Mouse (Mus musculus) heart, postnatal 0 days (tissue): ENCODE results near the gene Gnas. TPM values are rescaled to one million over a fixed set of nuclear protein-coding genes. Genes with fewer than 3 reads are reported as not detected.
A peak's percentile ranks its signal among the peaks of the same experiment; 100 is the strongest.

Experiments used
- ATAC-seq: fragments of 200-750 bp; cut with Nextera tagmentation; 2 replicates; pipeline ENCODE4 v1.8.0; 2017; ENCODE audit warnings: low read depth, moderate number of reproducible peaks, moderate library complexity; ENCODE audit not compliant: insufficient read depth
- DNase-seq: peaks from one replicate; pipeline ENCODE4 v3.0.0-alpha.2; 2016; ENCODE audit warnings: low spot score
- H3K27ac ChIP-seq: fragments of 300-500 bp; sonication (generic); 2 replicates; pipeline ENCODE4 v1.5.1; 2014; ENCODE audit warnings: low read depth, mild to moderate bottlenecking
- H3K27me3 ChIP-seq: fragments of 300-500 bp; sonication (generic); 2 replicates; pipeline ENCODE4 v1.6.1; 2014; ENCODE audit warnings: low read length, mixed read lengths; ENCODE audit not compliant: control insufficient read depth, insufficient read depth
- H3K36me3 ChIP-seq: fragments of 300-500 bp; sonication (generic); replicated peaks from 2 replicates; pipeline ENCODE4 v1.6.1; 2014; ENCODE audit warnings: low read length, mixed read lengths; ENCODE audit not compliant: control insufficient read depth, insufficient read depth
- H3K4me1 ChIP-seq: fragments of 300-500 bp; sonication (generic); 2 replicates; pipeline ENCODE4 v1.6.1; 2014; ENCODE audit warnings: antibody characterized with exemption; ENCODE audit not compliant: control insufficient read depth, insufficient read depth
- H3K4me2 ChIP-seq: fragments of 300-500 bp; sonication (generic); 2 replicates; pipeline ENCODE4 v1.6.1; 2014; ENCODE audit warnings: low read depth, mild to moderate bottlenecking, low read length, moderate library complexity
- H3K4me3 ChIP-seq: fragments of 300-500 bp; sonication (generic); 2 replicates; pipeline ENCODE4 v1.5.1; 2014; ENCODE audit warnings: low read depth, low read length
- H3K9ac ChIP-seq: fragments of 300-500 bp; sonication (generic); replicated peaks from 2 replicates; pipeline ENCODE4 v1.6.1; 2014; ENCODE audit warnings: low read depth, low read length, mixed read lengths
- H3K9me3 ChIP-seq: fragments of 300-500 bp; sonication (generic); replicated peaks from 2 replicates; pipeline ENCODE4 v1.6.1; 2016; ENCODE audit warnings: low read length; ENCODE audit not compliant: control insufficient read depth
- CTCF ChIP-seq: IDR thresholded peaks from 2 replicates; pipeline ENCODE4 v1.5.1; 2016; ENCODE audit warnings: antibody characterized with exemption, control low read depth, low read depth
- EP300 ChIP-seq: IDR thresholded peaks from 2 replicates; pipeline ENCODE4 v1.6.1; 2016; ENCODE audit warnings: antibody characterized with exemption, low read depth
- WGBS: fragments of 180-500 bp; shearing (Covaris S2); extraction: QIAGEN DNeasy Blood & Tissue Kit; methylation state at CpG from one replicate; pipeline ENCODE4 v1.1.7; 2014; 5-methylcytosine and 5-hydroxymethylcytosine counted together
- polyA plus RNA-seq: library from polyadenylated mRNA; unstranded; fragments of >200 nt; fragmentation: Nextera tagmentation; extraction: Ambion mirVana; gene quantifications from 2 replicates; pipeline ENCODE4 v1.2.1, GENCODE M21; 2015
- total RNA-seq: library from RNA; depleted of rRNA; stranded (reverse); fragments of >200 nt; gene quantifications from 2 replicates; pipeline ENCODE4 v1.2.3, GENCODE M21; 2014; ENCODE audit warnings: low replicate concordance

Gnas gene
- total and polyA plus RNA-seq, 2 experiments from 2014 or later = 1,131 to 1,263 TPM

DNA sequence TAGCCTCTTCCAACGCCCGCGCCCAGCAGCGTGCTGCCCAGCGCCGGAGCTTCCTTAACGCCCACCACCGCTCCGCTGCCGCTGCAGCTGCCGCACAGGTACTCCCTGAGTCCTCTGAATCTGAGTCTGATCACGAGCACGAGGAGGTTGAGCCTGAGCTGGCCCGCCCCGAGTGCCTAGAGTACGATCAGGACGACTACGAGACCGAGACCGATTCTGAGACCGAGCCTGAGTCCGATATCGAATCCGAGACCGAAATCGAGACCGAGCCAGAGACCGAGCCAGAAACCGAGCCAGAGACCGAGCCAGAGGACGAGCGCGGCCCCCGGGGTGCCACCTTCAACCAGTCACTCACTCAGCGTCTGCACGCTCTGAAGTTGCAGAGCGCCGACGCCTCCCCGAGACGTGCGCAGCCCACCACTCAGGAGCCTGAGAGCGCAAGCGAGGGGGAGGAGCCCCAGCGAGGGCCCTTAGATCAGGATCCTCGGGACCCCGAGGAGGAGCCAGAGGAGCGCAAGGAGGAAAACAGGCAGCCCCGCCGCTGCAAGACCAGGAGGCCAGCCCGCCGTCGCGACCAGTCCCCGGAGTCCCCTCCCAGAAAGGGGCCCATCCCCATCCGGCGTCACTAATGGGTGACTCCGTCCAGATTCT is 812 bp downstream of the Gnas start:
- DNase-seq (no peak), ATAC-seq (no peak)
- H3K9me3 ChIP-seq = peaks cover 4% of the 10 kb centered on the region; the same call in 1 of the 2 replicates
- H3K4me3 ChIP-seq = peak overlapping the region; percentile 29
- H3K27ac ChIP-seq = no peak overlapping the region
- no peak overlapping the region for H3K9ac ChIP-seq
- H3K36me3 ChIP-seq = peaks cover 43% of the 10 kb centered on the region
- 37% methylated on average over 57 of the region's 58 CpGs for WGBS
- H3K4me1 ChIP-seq = no peaks in the 10 kb centered on the region
- peak overlapping the region; percentile 34 for H3K4me2 ChIP-seq
- H3K27me3 ChIP-seq = peaks cover 53% of the 10 kb centered on the region
- TF ChIP-seq EP300 = no peak

DNA sequence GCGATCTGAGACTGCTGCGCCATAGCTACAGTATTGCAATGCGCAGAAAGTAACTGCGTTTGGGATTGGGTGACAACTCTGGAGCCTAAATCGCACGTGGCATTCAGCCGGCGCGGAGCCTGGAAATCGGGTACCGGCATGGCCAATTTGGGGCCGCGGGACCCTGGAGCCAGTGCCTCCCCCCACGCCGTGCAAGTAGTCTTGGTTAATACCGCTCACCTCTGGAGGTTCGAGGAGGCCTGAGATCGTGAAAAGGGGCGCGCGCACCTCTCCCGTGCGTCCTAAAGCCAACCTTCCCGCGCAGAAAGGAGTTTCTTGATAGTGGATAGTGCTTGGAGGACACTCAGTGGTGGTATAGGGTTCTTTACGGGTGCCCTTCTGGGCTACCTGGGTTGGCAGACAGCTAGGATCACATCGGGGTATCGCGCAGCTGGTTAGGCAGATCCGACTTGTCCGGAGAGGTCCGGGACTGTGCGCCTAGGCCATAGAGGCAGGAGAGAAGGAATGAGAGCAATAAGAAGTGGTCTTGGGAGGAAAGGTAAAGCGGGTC is 1.9 kb downstream of the Gnas start:
- 46% methylated on average over 34 of the region's 34 CpGs for WGBS
- Histone ChIP-seq H3K36me3 (peaks cover 37% of the 10 kb centered on the region), H3K9me3 (peaks cover 4% of the 10 kb centered on the region; the same call in 1 of the 2 replicates), H3K4me2 (no peak overlapping the region), H3K27ac (no peak overlapping the region), H3K9ac (no peak overlapping the region), H3K4me3 (0 out of 2 replicates have a peak overlapping the region, but pooled peaks have one; percentile 29), H3K27me3 (peaks cover 50% of the 10 kb centered on the region), H3K4me1 (no peaks in the 10 kb centered on the region)
- no peak for TF ChIP-seq EP300
- TF ChIP-seq CTCF = no peak
- no peak for DNase-seq
- no peak for ATAC-seq

DNA sequence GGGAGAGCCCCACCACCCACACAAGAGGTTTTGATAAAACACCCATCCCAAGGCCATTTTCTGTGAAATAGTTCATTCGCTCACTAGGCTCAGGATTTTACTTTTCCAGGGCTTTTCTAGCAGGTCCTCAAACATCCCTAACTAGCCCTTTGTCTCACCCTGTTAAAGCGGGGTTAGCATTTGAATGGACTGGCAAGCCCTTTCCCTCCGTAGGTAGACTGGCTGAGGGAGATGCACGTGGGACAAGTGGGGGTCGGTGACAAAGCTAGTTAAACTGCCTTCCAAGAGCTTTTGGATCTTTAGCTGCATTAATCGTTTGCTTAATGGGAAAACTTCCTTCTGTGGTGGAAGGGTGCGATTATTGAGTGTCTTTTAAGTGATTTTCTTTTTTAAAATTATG is 3.8 kb downstream of the Gnas start:
- no peak overlapping the region for H3K27ac ChIP-seq
- DNase-seq (no peak), ATAC-seq (no peak)
- WGBS = 45% methylated on average over 7 of the region's 7 CpGs
- H3K9me3 ChIP-seq = peaks cover 4% of the 10 kb centered on the region; the same call in 1 of the 2 replicates
- H3K36me3 ChIP-seq = peaks cover 35% of the 10 kb centered on the region
- H3K4me3 ChIP-seq = no peak overlapping the region
- H3K4me1 ChIP-seq = peaks cover 11% of the 10 kb centered on the region; the same call in 1 of the 2 replicates
- no peak overlapping the region for H3K9ac ChIP-seq
- no peak overlapping the region for H3K4me2 ChIP-seq
- peaks cover 50% of the 10 kb centered on the region for H3K27me3 ChIP-seq
- TF ChIP-seq CTCF (no peak), EP300 (no peak)

DNA sequence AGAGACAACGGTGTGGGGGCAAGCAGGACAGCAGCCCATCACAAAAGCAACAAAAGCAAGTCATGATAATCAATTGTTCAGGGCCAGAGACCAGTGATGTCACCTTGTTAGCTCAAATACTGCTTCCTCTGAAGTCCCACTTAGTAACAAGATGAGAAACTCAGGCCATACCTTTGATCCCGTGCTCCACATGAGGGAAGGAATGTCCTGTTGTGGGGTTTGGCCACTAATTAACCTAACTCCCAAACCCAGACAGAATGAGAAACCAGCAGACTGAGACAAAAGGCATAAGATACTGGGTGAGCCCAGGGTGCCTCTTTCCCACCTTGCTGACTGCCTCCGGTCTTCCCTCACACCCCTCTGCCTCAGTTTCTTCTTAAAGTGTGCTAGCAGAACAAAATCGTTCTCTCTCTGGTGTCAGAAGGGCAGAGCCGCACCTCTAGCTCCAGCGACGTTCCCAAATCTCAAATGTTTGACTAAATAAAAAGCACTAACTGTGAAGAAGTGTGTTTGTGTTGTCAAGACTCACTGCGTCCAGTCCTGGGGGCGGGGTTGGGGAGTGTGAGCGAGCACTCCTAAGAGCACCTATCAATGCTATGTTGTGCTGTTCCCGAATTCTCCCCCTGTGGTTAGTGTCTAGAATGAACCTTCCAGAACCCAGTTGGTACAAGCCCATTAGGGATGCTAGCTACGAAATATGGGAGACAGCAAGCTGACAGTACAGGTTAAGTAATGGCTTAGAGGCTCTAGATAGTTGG is 4.7 kb downstream of the Gnas start:
- WGBS = 49% methylated on average over 12 of the region's 12 CpGs
- DNase-seq = no peak
- H3K4me2 ChIP-seq = no peak overlapping the region
- H3K4me3 ChIP-seq = no peak overlapping the region
- peaks cover 29% of the 10 kb centered on the region for H3K36me3 ChIP-seq
- no peak overlapping the region for H3K27ac ChIP-seq
- H3K9ac ChIP-seq = no peak overlapping the region
- no peak for TF ChIP-seq EP300
- peaks cover 4% of the 10 kb centered on the region; the same call in 1 of the 2 replicates for H3K9me3 ChIP-seq
- H3K4me1 ChIP-seq = peaks cover 11% of the 10 kb centered on the region; the same call in 1 of the 2 replicates
- peaks cover 50% of the 10 kb centered on the region for H3K27me3 ChIP-seq
- ATAC-seq = no peak

DNA sequence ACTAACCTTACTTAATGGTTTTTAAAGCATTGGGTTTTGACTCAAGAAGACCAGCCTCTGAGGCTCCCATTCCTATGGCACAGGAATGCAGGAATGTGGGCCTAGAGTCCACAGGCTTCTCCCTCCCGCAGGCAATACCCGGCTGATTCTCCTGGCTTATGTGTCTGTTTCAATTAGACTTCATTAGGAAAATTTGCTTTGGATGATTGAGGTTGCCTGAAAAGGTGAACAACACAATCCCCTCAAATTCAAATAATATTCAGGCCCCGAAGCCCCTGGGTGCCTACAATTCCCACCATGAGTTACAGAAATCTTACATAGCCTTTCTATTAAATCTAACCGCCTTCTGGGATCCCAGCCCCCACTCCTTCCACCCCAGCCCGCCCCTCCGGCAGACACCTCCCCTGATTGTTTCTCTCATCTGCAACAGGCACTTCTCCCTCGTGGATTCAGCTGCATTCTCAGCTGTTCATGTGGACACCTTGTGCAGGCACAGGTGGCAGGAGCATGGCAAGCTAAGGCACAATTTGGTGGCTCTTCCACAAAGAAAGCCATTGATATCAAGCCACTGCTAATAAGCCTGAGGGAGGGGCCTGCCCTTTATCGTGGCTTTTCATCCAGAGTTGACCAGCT is 7.0 kb downstream of the Gnas start:
- H3K27me3 ChIP-seq = peaks cover 29% of the 10 kb centered on the region

More for the DNA sequence above, 7.0 kb downstream of the Gnas start:
- Histone ChIP-seq H3K4me3 (no peak overlapping the region), H3K9me3 (peaks cover 15% of the 10 kb centered on the region; the same call in 1 of the 2 replicates), H3K4me2 (peak overlapping the region; percentile 24), H3K4me1 (peaks cover 11% of the 10 kb centered on the region; the same call in 1 of the 2 replicates), H3K9ac (no peak overlapping the region), H3K36me3 (peaks cover 6% of the 10 kb centered on the region), H3K27ac (no peak overlapping the region)
- ATAC-seq (no peak), DNase-seq (no peak)
- 53% methylated on average over 8 of the region's 8 CpGs for WGBS
- TF ChIP-seq EP300 (no peak), CTCF (no peak)
